Mouse (Mus musculus): Measurements from ENCODE around the gene BC035947.
"Not testable (repeated sequence)": the region's sequence is repeated elsewhere in the genome, so short reads cannot be mapped to it uniquely, and the experiment has no call there.

BC035947 gene

DNA sequence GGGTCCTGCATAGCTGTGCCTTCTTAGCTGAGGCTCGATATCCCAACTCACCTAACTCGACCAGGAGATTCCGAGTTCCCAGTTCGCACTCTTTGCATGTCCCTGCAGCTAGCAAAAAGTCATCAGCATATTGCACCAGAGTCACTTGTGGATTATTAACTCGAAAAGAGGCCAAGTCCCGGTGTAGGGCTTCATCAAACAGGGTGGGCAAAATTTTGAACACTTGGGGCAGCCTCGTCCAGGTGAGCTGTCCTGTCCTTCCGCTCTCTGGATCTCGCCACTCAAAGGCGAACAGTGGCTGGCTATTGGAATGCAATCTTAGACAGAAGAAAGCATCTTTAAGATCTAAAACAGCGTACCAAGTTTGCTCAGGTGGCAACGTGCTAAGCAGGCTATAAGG lies 10.1 kb downstream of the BC035947 start:
- DNase-seq (ENCODE audit: low spot score in 2 of 2) = not testable (repeated sequence)

DNA sequence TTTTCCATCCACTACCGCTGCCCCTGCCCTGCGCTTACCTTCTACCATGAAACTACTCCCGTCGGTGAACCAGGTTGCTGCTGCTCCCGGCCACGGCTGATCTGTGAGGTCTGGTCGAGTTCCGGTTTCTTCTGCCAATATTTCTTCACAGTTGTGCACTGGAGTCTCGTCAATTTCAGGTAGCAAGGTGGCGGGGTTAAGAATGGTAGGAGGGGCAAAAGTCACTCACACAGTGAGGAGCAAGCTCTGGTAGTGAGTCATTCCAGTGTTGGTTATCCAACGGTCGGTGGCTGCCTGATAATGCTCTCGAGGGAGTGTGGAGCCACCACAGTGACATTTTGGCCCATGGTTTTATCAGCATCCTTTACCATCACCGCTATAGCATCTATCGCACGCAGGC lies 10.9 kb downstream of the BC035947 start:
- DNase-seq (ENCODE audit: low spot score in 2 of 2) = no peak

DNA sequence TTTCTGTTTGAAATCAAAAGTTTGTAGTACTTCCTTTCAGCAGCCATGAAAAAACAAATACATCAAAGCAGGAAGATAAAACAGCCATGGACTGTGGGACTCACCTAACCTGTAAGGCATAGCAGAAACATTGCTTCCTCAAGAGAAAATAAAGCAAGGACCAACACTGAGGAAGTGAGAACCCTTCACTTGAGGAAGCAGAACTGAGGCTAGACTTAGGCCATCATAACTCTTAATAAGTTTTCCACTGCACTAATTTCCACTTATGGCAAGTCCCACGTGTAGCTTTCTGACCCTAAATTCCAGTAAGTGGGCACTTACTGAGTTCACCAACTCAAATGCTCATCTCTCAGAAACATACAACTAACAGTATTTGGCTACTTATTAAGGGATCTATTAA lies 21.8 kb downstream of the BC035947 start:
- no peak for DNase-seq (ENCODE audit: low spot score in 2 of 2)

DNA sequence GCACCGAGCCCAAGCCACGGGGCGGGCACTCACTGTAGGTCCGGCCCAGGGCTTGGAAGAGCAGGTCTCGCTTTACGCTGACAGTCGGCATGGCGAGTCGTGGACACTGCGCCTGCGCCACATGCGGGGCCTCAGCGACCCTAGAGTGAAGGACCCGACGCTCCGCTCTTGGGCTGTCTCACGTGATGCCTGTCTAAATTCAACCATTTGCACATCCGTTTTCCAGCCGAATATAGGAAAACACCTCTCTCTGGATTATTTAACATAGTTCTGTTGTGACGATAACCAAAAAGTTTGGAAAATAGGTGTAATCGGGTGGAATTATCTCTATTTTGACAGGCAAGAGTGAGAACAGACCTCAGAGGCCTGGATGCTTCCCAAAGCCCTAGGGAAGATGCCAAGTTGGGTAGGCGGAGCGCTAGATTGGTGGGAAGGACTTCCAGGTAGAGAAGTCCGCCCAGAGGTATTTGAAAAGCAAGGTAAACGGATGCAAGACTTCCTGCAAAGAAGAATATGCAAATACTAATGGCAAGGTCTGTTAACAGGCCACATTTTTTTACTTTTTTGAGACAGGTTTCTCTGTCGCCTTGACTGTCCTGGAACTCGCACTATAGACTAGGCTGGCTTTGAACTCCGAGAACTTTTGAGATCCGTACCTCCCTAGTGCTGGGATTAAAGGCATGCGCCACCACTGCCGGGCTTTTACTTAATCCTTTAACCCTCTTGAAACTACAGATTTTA lies 23.0 kb downstream of the BC035947 start, which contains the start of gene Farsb:
Gene Farsb (minus strand): TSS at position 146 of the 741 bp plus-strand sequence.
- DNase-seq (ENCODE audit: low spot score in 2 of 2) = peak; percentile 90 to 92

DNA sequence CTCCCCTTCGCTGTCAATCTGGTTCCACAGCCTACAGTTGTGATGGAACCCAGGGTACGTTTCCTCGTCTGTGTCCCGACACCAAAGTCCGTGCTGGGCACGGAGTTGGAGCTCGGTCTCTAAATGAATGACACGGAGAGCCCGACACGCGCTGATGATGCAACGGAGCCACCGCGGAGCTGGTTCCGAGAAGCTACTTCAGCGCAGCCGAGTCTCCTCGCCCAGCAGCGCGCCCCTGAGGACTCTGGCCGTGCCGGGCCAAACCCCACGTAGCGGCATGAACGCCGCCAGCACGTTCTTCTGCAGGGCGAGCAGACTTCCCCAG lies 23.6 kb downstream of the BC035947 start:
- DNase-seq (ENCODE audit: low spot score in 2 of 2) = no peak

DNA sequence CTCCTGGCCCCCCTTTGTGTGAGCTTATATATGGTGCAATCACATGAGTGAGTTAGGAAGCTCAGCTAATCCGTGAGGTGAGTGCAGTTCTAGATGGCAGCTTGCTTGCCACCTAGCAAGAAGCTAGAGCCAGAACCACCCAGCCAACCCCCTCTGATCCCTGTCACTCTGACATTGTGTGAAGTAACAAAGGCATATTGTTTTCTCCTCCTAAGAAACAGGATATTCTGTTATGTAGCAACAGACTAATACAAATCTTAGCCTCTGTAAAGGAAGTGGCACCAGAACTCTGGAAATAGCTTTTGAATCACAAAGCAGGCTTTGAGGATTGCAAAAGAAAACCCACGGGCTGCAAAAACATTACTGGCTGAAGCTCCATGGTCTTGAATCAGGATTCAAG lies 27.6 kb downstream of the BC035947 start:
- DNase-seq (ENCODE audit: low spot score in 2 of 2) = no peak

DNA sequence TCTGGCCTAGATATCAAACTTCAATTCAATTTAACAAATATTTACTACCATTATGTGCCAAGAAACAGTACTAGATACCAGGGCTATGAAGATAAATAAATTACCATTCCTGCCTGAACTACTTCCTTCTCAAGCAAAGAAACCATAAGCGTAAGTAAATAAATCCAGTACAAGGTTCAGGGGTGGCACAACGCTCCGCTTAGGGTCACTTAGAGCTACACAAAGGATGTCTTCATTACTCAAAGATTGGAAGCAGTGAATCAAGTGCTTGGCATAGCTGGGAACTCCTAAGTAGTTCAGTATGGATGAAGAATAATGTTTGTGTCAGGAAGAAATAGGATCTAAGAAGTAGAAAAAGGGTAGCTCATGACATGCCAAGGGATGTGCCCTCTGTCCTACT lies 28.5 kb downstream of the BC035947 start:
- no peak for DNase-seq (ENCODE audit: low spot score in 2 of 2)

DNA sequence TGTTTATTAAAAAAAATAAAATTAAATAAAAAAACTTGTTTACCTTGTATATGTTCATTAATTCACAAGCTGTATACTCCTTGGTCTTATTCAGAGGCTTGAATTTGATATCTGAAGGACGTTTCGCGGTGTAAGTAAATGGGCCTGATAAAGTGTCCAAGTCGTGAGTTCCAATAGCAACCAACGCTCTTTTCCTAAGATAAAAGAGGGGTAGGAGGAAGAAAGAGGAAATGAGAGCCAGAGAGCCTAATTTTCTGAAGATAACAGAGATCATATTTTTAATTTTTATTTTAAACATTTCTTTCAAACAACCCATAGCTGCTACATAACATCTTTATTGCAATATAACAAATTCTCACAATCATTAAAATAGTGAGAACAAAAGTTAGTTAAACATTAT lies 39.5 kb downstream of the BC035947 start:
- no peak for DNase-seq (ENCODE audit: low spot score in 2 of 2)

DNA sequence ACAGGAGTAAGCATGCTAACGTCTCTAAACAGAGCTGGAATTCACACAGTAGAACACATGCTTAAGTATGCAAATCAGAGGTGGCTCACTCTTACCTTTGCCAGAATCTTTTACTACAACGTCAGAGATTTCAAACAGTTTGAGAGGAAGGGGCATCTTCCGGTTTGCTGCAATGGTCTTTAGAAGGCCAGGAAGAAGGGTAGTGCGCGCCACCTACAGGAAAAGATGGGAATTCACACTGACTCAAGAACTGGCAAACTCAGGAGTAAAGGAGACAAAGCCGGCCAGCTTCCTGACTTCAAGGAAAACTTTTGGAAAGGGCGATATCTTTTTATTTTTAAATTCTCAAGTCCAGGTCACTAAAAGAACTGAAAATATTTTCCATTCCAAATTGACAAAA lies 57.3 kb downstream of the BC035947 start:
- DNase-seq (ENCODE audit: low spot score in 2 of 2) = peak; percentile 11 to 60

DNA sequence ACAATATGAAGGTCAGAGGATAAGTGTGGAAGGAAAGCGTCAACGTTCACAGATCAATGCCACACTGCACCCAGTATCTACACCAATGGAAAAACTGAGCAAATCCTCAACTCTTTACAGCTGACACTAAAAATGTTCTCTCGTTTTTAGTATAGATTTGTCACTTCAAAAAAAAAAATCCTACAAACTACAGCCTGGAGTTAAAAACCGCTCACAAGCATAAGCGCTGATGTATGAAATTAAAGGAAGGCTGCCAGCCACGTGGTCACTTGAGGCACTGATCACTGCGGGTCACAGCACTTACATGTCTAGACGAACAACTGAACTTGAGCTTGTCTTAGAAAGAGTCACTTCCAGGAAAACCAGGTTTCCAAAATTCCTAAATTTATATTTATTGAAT lies 58.1 kb downstream of the BC035947 start:
- no peak for DNase-seq (ENCODE audit: low spot score in 2 of 2)

DNA sequence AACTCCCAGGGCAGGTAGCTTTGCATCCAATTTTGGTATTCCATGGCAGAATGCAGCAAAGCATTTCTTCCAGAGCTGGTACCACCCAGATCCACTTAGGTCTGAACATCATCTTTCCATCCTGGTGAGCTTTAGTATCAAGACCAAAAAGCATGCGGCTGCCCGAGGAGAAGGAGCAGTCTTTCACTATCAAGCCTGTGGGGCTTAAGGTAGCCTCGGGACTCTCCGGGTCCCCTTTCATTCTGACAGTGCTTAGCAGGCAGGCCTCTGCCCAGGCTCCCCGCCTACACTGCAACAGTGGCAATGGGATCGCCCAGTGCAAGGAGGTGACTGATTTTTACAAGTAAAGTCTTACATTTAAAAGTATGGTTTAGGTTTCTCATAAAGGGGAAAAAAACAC lies 59.4 kb downstream of the BC035947 start:
- no peak for DNase-seq (ENCODE audit: low spot score in 2 of 2)

DNA sequence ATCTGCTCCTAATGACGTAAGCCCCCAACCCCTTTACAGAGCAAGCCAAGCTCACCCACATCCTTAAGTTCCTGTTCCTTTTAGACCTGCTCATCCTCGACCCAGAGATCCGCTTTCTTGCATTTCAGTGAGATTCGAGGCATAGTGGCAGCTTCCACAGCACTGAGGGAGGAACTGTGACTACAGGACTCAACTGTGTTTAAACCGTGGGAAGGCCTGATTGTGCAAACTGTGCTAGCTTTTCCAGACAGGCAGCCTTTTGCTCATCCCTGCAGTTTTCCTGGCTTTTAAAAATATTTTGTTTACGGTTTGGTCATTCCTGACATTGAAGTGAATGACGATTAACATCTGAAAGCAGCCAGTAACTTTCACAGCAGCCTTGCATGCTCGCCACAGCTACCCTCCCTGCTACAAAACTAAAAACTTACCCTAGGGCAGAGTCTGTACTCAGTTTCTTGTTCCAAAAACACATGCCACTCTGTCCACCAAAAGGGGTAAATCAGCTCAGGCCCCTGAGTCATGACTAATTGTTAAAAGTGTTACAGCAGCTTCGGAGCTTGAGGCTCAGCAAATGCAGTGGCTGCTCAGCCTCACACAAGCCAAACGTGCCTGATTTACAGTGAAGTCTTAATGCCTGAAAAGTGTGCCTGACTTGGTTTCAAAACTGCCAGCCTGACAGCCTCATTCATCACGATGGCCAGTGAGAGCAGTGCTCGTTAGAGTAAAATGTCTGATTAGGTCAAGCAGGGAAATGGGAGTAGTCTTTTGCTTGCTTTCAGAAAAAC lies 60.7 kb downstream of the BC035947 start:
- DNase-seq (ENCODE audit: low spot score in 2 of 2) = no peak

DNA sequence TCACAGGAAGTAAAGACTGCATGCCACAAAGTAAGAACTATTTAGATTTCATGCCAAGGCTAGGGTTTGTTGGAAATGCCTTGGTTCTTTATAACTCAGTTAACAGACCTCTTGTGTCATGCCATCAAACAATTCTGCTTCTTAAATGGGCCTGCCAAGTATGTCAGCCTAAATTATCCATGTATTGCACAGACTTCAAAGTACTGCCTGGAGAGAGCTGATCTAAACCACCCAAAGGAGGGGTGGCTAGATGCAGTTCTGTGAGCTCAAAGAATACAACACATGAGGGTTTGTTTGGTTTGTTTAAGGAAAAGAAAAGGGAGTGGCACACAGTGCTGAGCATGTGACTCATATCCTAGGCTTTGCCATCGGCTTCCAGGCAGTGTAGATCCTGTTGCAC lies 63.9 kb downstream of the BC035947 start:
- DNase-seq (ENCODE audit: low spot score in 2 of 2) = no peak

Measured in frontal cortex, postnatal 36 days (tissue).